Mouse (Mus musculus) neural tube, embryonic 11.5 days (tissue): ENCODE data around the gene Ankrd39. TPM values are rescaled to one million over a fixed set of nuclear protein-coding genes. Genes with fewer than 3 reads are reported as not detected.

ENCODE experiments used
- ATAC-seq: fragments of 200-750 bp; cut with Nextera tagmentation; 2 replicates; pipeline ENCODE4 v1.8.0; 2017; ENCODE audit warnings: moderate number of reproducible peaks, mild to moderate bottlenecking, moderate TSS enrichment, moderate library complexity; ENCODE audit not compliant: insufficient read depth, low FRiP score, low TSS enrichment
- DNase-seq: peaks from one replicate; pipeline ENCODE4 v3.0.0-alpha.2; 2015; ENCODE audit warnings: low spot score
- H3K27ac ChIP-seq: fragments of 300-500 bp; sonication (generic); 2 replicates; pipeline ENCODE4 v1.5.1; 2014; ENCODE audit warnings: low read depth, mild to moderate bottlenecking, low read length
- H3K27me3 ChIP-seq: fragments of 300-500 bp; sonication (generic); 2 replicates; pipeline ENCODE4 v1.6.1; 2014; ENCODE audit warnings: mild to moderate bottlenecking, low read length, mixed read lengths; ENCODE audit not compliant: control insufficient read depth, insufficient read depth
- H3K36me3 ChIP-seq: fragments of 300-500 bp; sonication (generic); 2 replicates; pipeline ENCODE4 v1.6.1; 2014; ENCODE audit warnings: mild to moderate bottlenecking, low read length, moderate library complexity, mixed read lengths; ENCODE audit not compliant: control insufficient read depth, insufficient read depth
- H3K4me1 ChIP-seq: fragments of 300-500 bp; sonication (generic); 2 replicates; pipeline ENCODE4 v1.6.1; 2014; ENCODE audit warnings: low read length, mixed read lengths; ENCODE audit not compliant: control insufficient read depth, insufficient read depth
- H3K4me2 ChIP-seq: fragments of 300-500 bp; sonication (generic); 2 replicates; pipeline ENCODE4 v1.6.1; 2014; ENCODE audit warnings: low read depth, mild to moderate bottlenecking, moderate library complexity
- H3K4me3 ChIP-seq: fragments of 300-500 bp; sonication (generic); 2 replicates; pipeline ENCODE4 v1.5.1; 2014; ENCODE audit warnings: low read depth, low read length
- H3K9ac ChIP-seq: fragments of 300-500 bp; sonication (generic); 2 replicates; pipeline ENCODE4 v1.6.1; 2014; ENCODE audit warnings: mild to moderate bottlenecking, low read length
- H3K9me3 ChIP-seq: fragments of 300-500 bp; sonication (generic); 2 replicates; pipeline ENCODE4 v1.6.1; 2016; ENCODE audit warnings: low read length; ENCODE audit not compliant: control insufficient read depth
- WGBS: fragments of 180-500 bp; shearing (Covaris S2); extraction: QIAGEN DNeasy Blood & Tissue Kit; methylation state at CpG from one replicate; pipeline ENCODE4 v1.1.7; 2014; 5-methylcytosine and 5-hydroxymethylcytosine counted together
- polyA plus RNA-seq: library from polyadenylated mRNA; unstranded; fragments of >200 nt; fragmentation: Nextera tagmentation; extraction: Ambion mirVana; gene quantifications from 2 replicates; pipeline ENCODE4 v1.2.1, GENCODE M21; 2014

Gene Ankrd39
- polyA plus RNA-seq, 1 experiment from 2014 or later = 16.2 TPM

GRCm38 (mm10) chr1:36511289-36512021 lies 35.8 kb downstream of the Ankrd39 start, which contains the start of gene Cnnm3:
TSS of gene Cnnm3 (plus strand) at chr1:36511867.
- 1% methylated on average over 44 of the region's 51 CpGs for WGBS
- H3K4me3 ChIP-seq = peak within 1 kb of the TSS; percentile 95

DNA sequence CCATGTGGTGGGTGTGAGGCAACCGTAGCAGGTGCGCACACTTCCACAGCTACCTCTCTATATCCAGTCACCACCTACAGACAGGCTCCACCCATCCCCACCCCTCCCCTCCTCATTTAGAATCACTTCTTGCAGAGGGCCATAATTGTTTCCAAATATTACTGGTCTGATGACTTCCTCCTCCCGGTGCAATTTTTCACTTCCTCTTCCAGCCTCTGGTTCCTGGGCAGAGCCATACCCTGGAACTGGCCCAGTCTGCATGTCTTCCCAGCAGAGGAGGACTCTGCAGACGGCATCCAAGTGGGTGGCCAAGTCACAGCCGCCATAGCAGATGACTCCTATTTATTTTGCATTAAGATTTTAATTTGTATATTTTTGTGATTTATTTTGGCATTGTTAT lies 39.0 kb downstream of the Ankrd39 start:
- Histone ChIP-seq H3K9ac (no peak overlapping the region), H3K27me3 (no peaks in the 10 kb centered on the region), H3K9me3 (no peaks in the 10 kb centered on the region), H3K36me3 (no peaks in the 10 kb centered on the region; the same call in 1 of the 2 replicates), H3K4me1 (0 out of 2 replicates have a peak, but pooled peaks cover 1% of the 10 kb centered on the region), H3K4me2 (no peak overlapping the region), H3K27ac (no peak overlapping the region), H3K4me3 (no peak overlapping the region)
- 86% methylated on average over 5 of the region's 5 CpGs for WGBS
- DNase-seq = no peak
- ATAC-seq = no peak

More at GRCm38 (mm10) chr1:36511289-36512021, 35.8 kb downstream of the Ankrd39 start, which contains the start of gene Cnnm3:
- peak within 1 kb of the TSS; percentile 87 for H3K4me2 ChIP-seq
- H3K27me3 ChIP-seq = no peaks in the 10 kb centered on the region
- no peaks in the 10 kb centered on the region; the same call in 1 of the 2 replicates for H3K36me3 ChIP-seq
- DNase-seq = peak; percentile 100
- peak within 1 kb of the TSS; percentile 88 for H3K9ac ChIP-seq
- no peaks in the 10 kb centered on the region for H3K9me3 ChIP-seq
- H3K4me1 ChIP-seq = 0 out of 2 replicates have a peak, but pooled peaks cover 6% of the 10 kb centered on the region
- peak within 1 kb of the TSS; percentile 96 for H3K27ac ChIP-seq
- ATAC-seq = peak; percentile 96

DNA sequence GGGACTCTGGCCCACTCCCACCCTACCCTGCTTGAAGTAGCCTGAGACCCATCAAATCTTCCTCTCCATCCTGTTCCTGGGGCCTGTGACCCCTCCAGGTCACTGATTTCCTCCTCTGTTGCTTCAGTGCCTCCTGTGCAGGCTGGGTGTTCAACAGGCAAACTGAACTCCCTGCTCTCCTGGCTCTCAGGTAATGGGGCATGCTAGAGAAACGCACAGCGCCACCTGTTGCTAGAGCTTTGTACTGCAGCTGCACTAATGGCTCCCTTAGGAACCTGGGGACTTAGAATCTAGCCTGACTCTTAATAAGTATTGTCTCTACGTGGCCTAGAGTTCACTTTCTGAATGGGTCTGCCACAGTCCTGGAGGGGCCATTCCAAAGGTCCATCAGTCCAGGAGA lies 46.0 kb downstream of the Ankrd39 start:
- no peak overlapping the region for H3K4me3 ChIP-seq
- H3K9me3 ChIP-seq = no peaks in the 10 kb centered on the region
- ATAC-seq = no peak
- H3K36me3 ChIP-seq = peaks cover 2% of the 10 kb centered on the region; the same call in 1 of the 2 replicates
- H3K27me3 ChIP-seq = no peaks in the 10 kb centered on the region
- WGBS = 13% methylated on average over 3 of the region's 3 CpGs
- H3K4me2 ChIP-seq = no peak overlapping the region
- no peak overlapping the region for H3K9ac ChIP-seq
- H3K27ac ChIP-seq = no peak overlapping the region
- peak; percentile 80 for DNase-seq
- no peaks in the 10 kb centered on the region for H3K4me1 ChIP-seq

DNA sequence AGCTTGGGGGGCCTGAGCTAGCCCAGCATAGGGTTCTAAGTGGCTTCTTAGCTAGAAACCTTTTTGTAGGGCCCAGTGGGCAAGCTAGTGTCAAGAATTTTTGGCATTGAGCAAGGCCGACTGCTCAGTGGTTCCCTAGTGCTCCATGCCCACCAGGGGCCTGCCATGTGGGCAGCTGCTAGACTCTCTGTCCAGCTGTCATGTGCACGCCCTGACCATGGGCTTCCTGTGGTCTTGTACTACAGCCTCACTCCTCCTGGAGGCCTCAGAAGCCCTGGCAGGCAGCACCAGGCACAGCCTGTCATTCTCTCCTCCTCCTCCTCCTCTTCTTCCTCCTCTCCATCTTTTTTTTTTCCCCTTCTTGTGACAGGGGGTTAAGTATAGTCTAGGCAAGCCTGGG lies 49.9 kb downstream of the Ankrd39 start:
- 92% methylated on average over 2 of the region's 2 CpGs for WGBS

DNA sequence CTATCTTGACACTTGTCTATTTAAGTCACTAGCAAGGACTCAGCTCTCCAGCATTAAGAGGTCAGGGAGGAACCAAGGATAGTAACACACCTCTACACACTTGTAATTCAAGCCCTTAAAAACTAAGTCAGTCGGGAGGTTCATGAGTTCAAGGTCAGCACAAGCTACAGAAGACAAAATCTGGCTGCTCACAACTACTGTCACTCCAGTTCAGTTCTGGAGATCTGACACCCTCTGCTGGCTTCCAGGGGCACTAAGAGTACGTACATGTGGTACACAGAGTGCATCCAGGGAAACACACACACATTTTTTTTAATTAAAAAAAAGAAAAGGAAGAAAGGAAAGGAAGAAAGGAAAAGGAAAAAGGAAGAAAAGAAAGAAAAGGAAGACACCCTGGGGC lies 50.5 kb downstream of the Ankrd39 start:
- WGBS = 69% methylated on average over 2 of the region's 2 CpGs

More for the DNA sequence above, 49.9 kb downstream of the Ankrd39 start:
- no peak for ATAC-seq
- Histone ChIP-seq H3K27ac (no peak overlapping the region), H3K4me3 (no peak overlapping the region), H3K9ac (no peak overlapping the region), H3K4me2 (no peak overlapping the region), H3K27me3 (no peaks in the 10 kb centered on the region), H3K4me1 (no peaks in the 10 kb centered on the region), H3K9me3 (no peaks in the 10 kb centered on the region), H3K36me3 (peaks cover 2% of the 10 kb centered on the region; the same call in 1 of the 2 replicates)
- DNase-seq = no peak

GRCm38 (mm10) chr1:36493299-36493698 lies 53.9 kb downstream of the Ankrd39 start:
- H3K27ac ChIP-seq = no peak overlapping the region
- DNase-seq (no peak), ATAC-seq (no peak)
- H3K9ac ChIP-seq = no peak overlapping the region
- no peaks in the 10 kb centered on the region for H3K9me3 ChIP-seq
- no peak overlapping the region for H3K4me3 ChIP-seq
- no peaks in the 10 kb centered on the region for H3K36me3 ChIP-seq
- no peak overlapping the region for H3K4me2 ChIP-seq
- no peaks in the 10 kb centered on the region for H3K27me3 ChIP-seq
- no peaks in the 10 kb centered on the region for H3K4me1 ChIP-seq
- 80% methylated on average over 6 of the region's 6 CpGs for WGBS

More for the DNA sequence above, 50.5 kb downstream of the Ankrd39 start:
- Histone ChIP-seq H3K9ac (no peak overlapping the region), H3K27me3 (no peaks in the 10 kb centered on the region), H3K4me3 (no peak overlapping the region), H3K27ac (no peak overlapping the region), H3K4me2 (no peak overlapping the region), H3K36me3 (peaks cover 2% of the 10 kb centered on the region; the same call in 1 of the 2 replicates), H3K4me1 (no peaks in the 10 kb centered on the region), H3K9me3 (no peaks in the 10 kb centered on the region)
- no peak for ATAC-seq
- DNase-seq = no peak

DNA sequence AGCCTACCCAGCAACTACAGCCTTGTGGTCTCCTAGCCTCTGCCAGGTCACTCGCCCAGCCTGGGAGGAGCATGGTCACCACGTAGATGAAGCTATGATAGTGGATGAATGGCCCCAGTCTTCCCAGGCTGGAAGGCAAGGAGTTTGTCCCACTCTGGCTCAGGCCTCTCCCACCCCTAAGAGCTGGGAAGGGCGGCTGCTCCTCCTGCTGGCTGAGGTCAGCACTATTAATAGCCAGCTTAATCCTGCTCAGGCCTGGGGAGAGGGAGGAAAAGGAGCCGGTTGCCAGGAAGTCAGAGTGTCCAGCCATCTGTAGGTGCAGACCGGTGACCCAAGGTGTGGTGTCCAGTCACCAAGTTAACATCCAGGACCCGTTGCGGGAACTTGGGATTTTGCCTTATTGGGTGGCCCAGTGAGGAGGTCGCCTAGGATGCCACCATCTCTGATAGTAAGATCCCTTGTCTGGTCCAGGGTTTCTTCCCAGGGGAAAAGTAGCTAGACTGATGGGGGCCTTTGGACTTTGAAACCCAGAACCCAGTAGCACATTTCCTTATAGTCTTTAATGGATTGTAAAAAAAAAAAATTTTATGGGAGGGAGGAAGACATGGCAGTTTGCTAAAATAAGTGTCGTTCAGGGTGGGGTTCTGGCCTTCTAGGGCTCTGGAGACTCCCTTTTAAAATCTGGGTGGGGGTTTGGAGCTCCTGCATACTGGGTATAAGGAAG lies 54.7 kb downstream of the Ankrd39 start:
- WGBS = 57% methylated on average over 9 of the region's 9 CpGs
- Histone ChIP-seq H3K4me1 (no peaks in the 10 kb centered on the region), H3K4me3 (no peak overlapping the region), H3K9me3 (no peaks in the 10 kb centered on the region), H3K27me3 (no peaks in the 10 kb centered on the region), H3K9ac (no peak overlapping the region), H3K36me3 (no peaks in the 10 kb centered on the region), H3K27ac (no peak overlapping the region), H3K4me2 (no peak overlapping the region)
- no peak for ATAC-seq
- peak; percentile 53 for DNase-seq

DNA sequence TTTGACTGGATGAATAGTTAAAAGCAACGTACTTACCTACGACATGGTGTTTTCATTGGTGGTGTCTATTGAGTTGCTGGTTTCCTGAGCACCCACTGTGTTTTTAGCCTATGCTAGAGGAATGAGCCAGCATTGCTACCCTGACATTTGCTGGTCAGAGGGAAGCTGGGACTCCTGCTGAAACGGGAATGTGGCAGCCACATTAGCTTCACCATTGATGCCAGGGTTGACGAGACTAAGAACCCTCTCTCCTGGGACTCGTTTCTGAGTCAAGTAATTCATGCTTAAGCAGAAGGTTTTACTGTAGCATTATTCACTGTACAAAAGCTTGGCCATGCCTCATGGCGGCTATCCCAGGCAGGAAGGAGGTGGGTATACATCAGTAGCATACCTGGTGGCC lies 57.6 kb downstream of the Ankrd39 start:
- no peak for DNase-seq

More for the DNA sequence above, 57.6 kb downstream of the Ankrd39 start:
- Histone ChIP-seq H3K27ac (no peak overlapping the region), H3K9ac (no peak overlapping the region), H3K9me3 (no peaks in the 10 kb centered on the region), H3K4me2 (no peak overlapping the region), H3K27me3 (no peaks in the 10 kb centered on the region), H3K4me3 (no peak overlapping the region), H3K4me1 (no peaks in the 10 kb centered on the region), H3K36me3 (no peaks in the 10 kb centered on the region)
- no peak for ATAC-seq
- WGBS = 71% methylated on average over 6 of the region's 6 CpGs
